Mouse (Mus musculus): ENCODE measurements around the gene Nop14.

DNA sequence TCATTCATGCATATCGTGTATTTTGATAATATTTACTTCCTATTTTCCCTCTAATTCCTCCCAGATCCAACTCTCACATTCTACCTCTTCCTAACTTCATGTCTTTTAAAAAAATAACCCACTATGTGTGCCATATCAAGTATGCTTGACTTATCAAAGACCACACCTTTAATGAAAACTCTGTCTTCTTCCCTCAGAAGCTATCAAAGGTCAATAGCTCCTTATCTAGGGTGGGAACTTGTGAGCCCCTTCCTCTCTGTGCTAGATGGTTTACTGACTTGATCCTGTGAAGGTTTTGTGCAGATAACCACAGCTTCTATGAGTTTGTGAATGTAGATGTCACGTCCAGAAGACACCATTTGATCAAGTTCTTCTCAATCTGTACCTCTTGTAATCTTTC lies 32.8 kb upstream of the Nop14 start:
- TF ChIP-seq CTCF (IDR thresholded peaks at IDR 0.05; ENCODE audit: borderline replicate concordance, extremely low read depth, insufficient read depth, insufficient read length) (no peak), POLR2A (IDR thresholded peaks at IDR 0.05; ENCODE audit: borderline replicate concordance, extremely low read depth, insufficient read depth, insufficient read length, poor library complexity, severe bottlenecking) (no peak)
